Mouse (Mus musculus) liver, embryonic 14.5 days (tissue): ENCODE results near the gene Lpp. TPM values are rescaled to one million over a fixed set of nuclear protein-coding genes. Genes with fewer than 3 reads are reported as not detected.

Source experiments
- ATAC-seq: fragments of 200-750 bp; cut with Nextera tagmentation; 2 replicates; pipeline ENCODE4 v1.8.0; 2017; ENCODE audit warnings: moderate number of reproducible peaks, mild to moderate bottlenecking, moderate library complexity; ENCODE audit not compliant: insufficient read depth
- DNase-seq, 3 experiments: peaks; one replicate each; pipeline ENCODE4 v3.0.0-alpha.2; 2012 to 2013; ENCODE audit warnings: low read depth in 3 of 3, low spot score in 3 of 3
- H3K27ac ChIP-seq: fragments of 300-500 bp; sonication (generic); 2 replicates; pipeline ENCODE4 v1.5.1; 2014; ENCODE audit warnings: moderate library complexity, mild to moderate bottlenecking, control low read depth, inconsistent platforms
- H3K27me3 ChIP-seq: fragments of 300-500 bp; sonication (generic); 2 replicates; pipeline ENCODE4 v1.6.1; 2014; ENCODE audit warnings: mild to moderate bottlenecking, low read length, moderate library complexity; ENCODE audit not compliant: control insufficient read depth, insufficient read depth
- H3K36me3 ChIP-seq: fragments of 300-500 bp; sonication (generic); replicated peaks from 2 replicates; pipeline ENCODE4 v1.6.1; 2014; ENCODE audit warnings: low read depth; ENCODE audit not compliant: control insufficient read depth, insufficient read depth
- H3K4me1 ChIP-seq, 2 experiments: fragments of 200-500 bp in 1 of 2; fragments of 300-500 bp in 1 of 2; sonication (generic) in 1 of 2; replicated peaks; 2 replicates each; pipeline ENCODE4 v1.6.1; 2012 to 2014; ENCODE audit warnings: antibody characterized with exemption in 1 of 2, inconsistent platforms in 1 of 2, low read length in 1 of 2; ENCODE audit not compliant: control insufficient read depth in 2 of 2, insufficient read depth in 2 of 2
- H3K4me2 ChIP-seq: fragments of 300-500 bp; sonication (generic); 2 replicates; pipeline ENCODE4 v1.6.1; 2014; ENCODE audit warnings: low read depth, mild to moderate bottlenecking, control low read depth, moderate library complexity
- H3K4me3 ChIP-seq, 2 experiments: fragments of 200-500 bp in 1 of 2; fragments of 300-500 bp in 1 of 2; sonication (generic) in 1 of 2; 2 replicates each; pipeline ENCODE4 v1.5.1; 2012 to 2014; ENCODE audit warnings: low read depth in 2 of 2, low read length in 2 of 2, mild to moderate bottlenecking in 2 of 2, control low read depth in 1 of 2, inconsistent platforms in 1 of 2, moderate library complexity in 1 of 2; ENCODE audit not compliant: insufficient read depth in 1 of 2
- H3K9ac ChIP-seq: fragments of 300-500 bp; sonication (generic); replicated peaks from 2 replicates; pipeline ENCODE4 v1.6.1; 2014; ENCODE audit warnings: mild to moderate bottlenecking, control low read depth, moderate library complexity
- H3K9me3 ChIP-seq: fragments of 300-500 bp; sonication (generic); 2 replicates; pipeline ENCODE4 v1.6.1; 2016; ENCODE audit warnings: low read length, mixed read lengths; ENCODE audit not compliant: control insufficient read depth
- CTCF ChIP-seq: IDR thresholded peaks from 2 replicates; pipeline ENCODE4 v1.5.1; 2016; ENCODE audit warnings: antibody characterized with exemption, low read depth, control low read depth
- EP300 ChIP-seq: IDR thresholded peaks from 2 replicates; pipeline ENCODE4 v1.6.1; 2016; ENCODE audit warnings: antibody characterized with exemption, low read depth
- WGBS: fragments of 180-500 bp; shearing (Covaris S2); extraction: QIAGEN DNeasy Blood & Tissue Kit; methylation state at CpG from one replicate; pipeline ENCODE4 v1.1.7; 2014; ENCODE audit not compliant: insufficient replicate concordance; 5-methylcytosine and 5-hydroxymethylcytosine counted together
- polyA plus RNA-seq, 2 experiments: library from polyadenylated mRNA; depleted of rRNA in 1 of 2; stranded (reverse) in 1 of 2; unstranded in 1 of 2; fragments of >200 nt; fragmentation: Nextera tagmentation in 1 of 2; extraction: Ambion mirVana in 1 of 2; gene quantifications; 2 replicates each; pipeline versions ENCODE4 v1.2.1 to v1.2.3; 2012 to 2014

The Lpp gene
- polyA plus RNA-seq, 2 experiments, result 1.4 to 4.3 TPM

DNA sequence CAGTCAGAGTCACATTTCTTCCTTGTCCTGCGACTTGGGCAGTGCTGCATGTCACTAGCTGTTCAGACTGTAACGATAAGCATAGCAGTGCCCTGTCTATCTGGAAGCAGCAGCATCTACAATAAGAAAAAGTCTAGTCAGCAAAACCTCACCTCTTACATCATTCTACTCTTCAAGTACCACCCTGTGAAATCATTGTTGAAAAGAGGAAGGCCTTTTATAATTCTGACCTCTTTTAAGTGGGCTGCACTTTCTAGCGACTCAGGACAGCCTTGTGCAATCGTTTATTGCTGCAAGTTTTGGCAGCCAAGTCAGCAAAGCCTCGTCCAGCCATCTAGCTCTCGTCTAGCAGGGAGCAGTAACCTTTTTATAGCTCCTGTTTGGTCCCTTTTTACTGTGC, 498.1 kb downstream of the Lpp start:
- no peak overlapping the region for H3K27ac ChIP-seq
- no peaks in the 10 kb centered on the region for H3K9me3 ChIP-seq
- H3K27me3 ChIP-seq, result no peaks in the 10 kb centered on the region
- no peak overlapping the region for H3K4me2 ChIP-seq
- 26% methylated on average over 6 of the region's 6 CpGs for WGBS
- H3K4me3 ChIP-seq, result no peak overlapping the region
- DNase-seq (peak in 1 of 3 experiments; percentile 4), ATAC-seq (no peak)
- H3K36me3 ChIP-seq, result no peaks in the 10 kb centered on the region
- H3K4me1 ChIP-seq, result no peaks in the 10 kb centered on the region
- TF ChIP-seq CTCF (no peak), EP300 (no peak)
- H3K9ac ChIP-seq, result no peak overlapping the region

DNA sequence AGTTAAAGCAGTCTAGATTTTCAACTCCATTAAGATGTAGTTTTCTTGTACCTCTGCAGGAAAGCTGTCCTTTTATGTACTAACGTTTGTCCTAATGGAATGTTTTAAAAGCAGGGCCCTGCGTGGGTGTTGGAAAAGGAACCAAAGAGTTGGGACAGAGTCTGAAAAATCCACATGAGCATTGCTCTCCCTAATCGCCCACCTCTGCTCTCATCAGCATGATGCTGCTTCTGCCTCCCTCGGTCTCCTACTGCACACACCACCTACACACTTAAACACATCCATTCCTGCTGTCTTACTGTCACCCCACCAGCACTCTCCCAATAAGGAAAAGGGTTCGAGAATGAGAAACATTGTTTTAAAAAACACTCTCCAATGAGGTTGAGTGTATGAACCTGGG, 501.9 kb downstream of the Lpp start:
- no peaks in the 10 kb centered on the region for H3K9me3 ChIP-seq
- no peak overlapping the region for H3K4me3 ChIP-seq
- DNase-seq (no peak), ATAC-seq (no peak)
- TF ChIP-seq CTCF, result no peak
- TF ChIP-seq EP300, result no peak
- H3K27me3 ChIP-seq, result no peaks in the 10 kb centered on the region
- H3K27ac ChIP-seq, result no peak overlapping the region
- no peaks in the 10 kb centered on the region for H3K36me3 ChIP-seq
- H3K9ac ChIP-seq, result no peak overlapping the region
- peaks cover 0 to 2% of the 10 kb centered on the region in 2 experiments; a peak in 1 of 4 replicates for H3K4me1 ChIP-seq
- WGBS, result 56% methylated on average over 5 of the region's 5 CpGs
- no peak overlapping the region for H3K4me2 ChIP-seq

DNA sequence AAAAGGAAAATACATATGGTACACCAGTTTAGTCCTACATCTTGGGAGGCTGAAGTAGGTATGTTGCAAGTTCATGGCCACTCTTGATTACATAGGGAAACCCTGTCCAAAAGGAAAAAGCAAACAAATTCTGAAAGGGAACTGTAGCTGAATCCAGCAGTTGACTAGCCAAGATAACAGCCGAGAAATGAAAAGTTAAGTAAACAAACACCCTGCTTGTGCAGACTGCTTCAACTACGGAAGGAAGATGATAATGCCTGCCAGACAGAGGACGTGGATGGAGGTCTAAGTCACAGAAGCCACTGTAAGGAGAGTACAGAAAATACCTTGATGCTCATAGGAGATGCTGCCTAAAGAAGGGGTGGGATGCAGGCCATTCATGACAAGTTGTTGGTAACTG, 504.3 kb downstream of the Lpp start:
- Histone ChIP-seq H3K9ac (no peak overlapping the region), H3K4me1 (peaks cover 0 to 10% of the 10 kb centered on the region in 2 experiments; a peak in 2 of 4 replicates), H3K27ac (no peak overlapping the region), H3K4me2 (no peak overlapping the region), H3K27me3 (no peaks in the 10 kb centered on the region), H3K9me3 (no peaks in the 10 kb centered on the region), H3K4me3 (no peak overlapping the region), H3K36me3 (no peaks in the 10 kb centered on the region)
- TF ChIP-seq CTCF, result no peak
- TF ChIP-seq EP300, result no peak
- no peak for ATAC-seq
- WGBS, result 37% methylated on average over 3 of the region's 3 CpGs
- DNase-seq, result no peak

DNA sequence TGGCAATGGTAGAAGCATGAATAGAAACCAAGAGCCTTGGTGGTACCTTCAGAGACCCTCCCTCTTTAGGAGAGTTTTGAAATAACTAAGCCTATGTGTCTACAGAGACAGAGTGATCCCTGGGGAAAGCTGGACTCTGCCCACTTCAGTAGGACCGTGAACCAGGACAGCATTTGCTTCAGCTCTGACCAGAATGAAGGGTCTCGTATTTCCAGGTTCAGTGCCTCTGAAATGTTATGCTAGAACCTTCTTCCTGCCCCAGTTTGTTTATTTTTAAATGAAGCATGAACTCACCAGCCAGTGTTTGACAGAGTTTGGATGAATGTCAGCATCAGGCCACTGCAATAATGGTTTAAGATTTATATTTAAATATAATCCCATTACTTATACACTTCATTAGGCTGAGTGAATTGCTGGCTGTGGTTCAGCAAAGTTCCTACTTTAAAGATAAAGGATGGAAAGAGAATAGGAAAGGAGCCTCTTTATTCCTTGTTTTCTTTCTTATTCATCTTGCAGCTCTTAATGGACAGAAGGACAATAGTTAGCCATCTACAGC, 507.0 kb downstream of the Lpp start:
- ATAC-seq, result no peak
- no peaks in the 10 kb centered on the region for H3K9me3 ChIP-seq
- no peak for DNase-seq
- no peak overlapping the region for H3K4me2 ChIP-seq
- 56% methylated on average over 2 of the region's 2 CpGs for WGBS
- TF ChIP-seq EP300 (no peak), CTCF (no peak)
- no peak overlapping the region for H3K9ac ChIP-seq
- no peaks in the 10 kb centered on the region for H3K36me3 ChIP-seq
- no peak overlapping the region for H3K4me3 ChIP-seq
- H3K4me1 ChIP-seq, result peaks cover 0 to 10% of the 10 kb centered on the region in 2 experiments; a peak in 2 of 4 replicates
- no peak overlapping the region for H3K27ac ChIP-seq
- no peaks in the 10 kb centered on the region for H3K27me3 ChIP-seq

DNA sequence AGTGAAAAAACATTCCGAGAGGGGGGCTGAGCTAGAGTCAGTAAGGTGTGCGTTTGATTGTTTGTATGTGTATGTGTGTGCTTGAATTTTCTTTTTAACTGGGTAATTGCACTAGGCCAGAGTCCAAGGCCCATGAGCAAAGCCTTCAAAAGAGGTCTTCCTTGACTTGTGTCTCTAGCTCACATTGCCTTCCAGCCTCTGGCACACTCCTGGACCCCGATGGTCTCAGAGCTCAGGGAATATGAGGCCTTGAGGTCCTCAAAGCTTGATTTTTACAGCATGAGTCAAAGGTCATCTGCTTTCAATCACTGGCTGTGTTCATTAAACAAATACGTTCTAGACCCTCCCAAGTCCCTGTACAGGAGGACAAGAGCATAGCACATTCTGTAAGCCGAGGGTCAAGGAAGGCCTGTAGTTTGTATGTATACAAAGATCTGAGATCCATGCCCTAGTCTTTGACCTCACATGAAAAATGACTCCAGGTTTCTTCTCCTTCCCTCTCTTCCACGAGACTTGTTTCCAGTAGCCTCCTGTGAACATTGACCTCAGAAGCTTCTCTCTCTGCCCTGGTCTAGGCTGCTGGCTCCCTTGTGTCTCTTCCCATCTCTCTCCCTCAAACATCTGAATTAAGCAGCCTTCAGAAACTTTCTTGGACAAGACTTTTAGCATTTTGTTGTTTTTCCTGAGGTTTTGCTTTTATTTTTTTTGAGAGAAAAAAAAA, 508.0 kb downstream of the Lpp start:
- DNase-seq (no peak), ATAC-seq (no peak)
- no peak overlapping the region for H3K9ac ChIP-seq
- H3K27me3 ChIP-seq, result no peaks in the 10 kb centered on the region
- peaks cover 0 to 10% of the 10 kb centered on the region in 2 experiments; a peak in 2 of 4 replicates for H3K4me1 ChIP-seq
- 54% methylated on average over 6 of the region's 6 CpGs for WGBS
- no peak for TF ChIP-seq CTCF
- TF ChIP-seq EP300, result no peak
- no peaks in the 10 kb centered on the region for H3K36me3 ChIP-seq
- no peaks in the 10 kb centered on the region for H3K9me3 ChIP-seq
- no peak overlapping the region for H3K27ac ChIP-seq
- no peak overlapping the region for H3K4me3 ChIP-seq
- no peak overlapping the region for H3K4me2 ChIP-seq
